Mouse (Mus musculus) kidney, adult 9 months (tissue): Measurements from ENCODE around the gene Npff.

ENCODE experiments used
- DNase-seq: peaks from one replicate; pipeline ENCODE4 v3.0.0; 2022

The Npff gene

GRCm38 (mm10) chr15:102503924-102504782, 20.6 kb downstream of the Npff start:
- no peak for DNase-seq

GRCm38 (mm10) chr15:102503447-102503846, 21.3 kb downstream of the Npff start, which contains the start of gene Gm10337:
Gene Gm10337 (plus strand): TSS chr15:102503722.
- no peak for DNase-seq

GRCm38 (mm10) chr15:102502254-102502840, 22.4 kb downstream of the Npff start:
- DNase-seq, result peak; percentile 47

GRCm38 (mm10) chr15:102501084-102501814, 23.5 kb downstream of the Npff start:
- no peak for DNase-seq

GRCm38 (mm10) chr15:102500479-102500878, 24.3 kb downstream of the Npff start:
- no peak for DNase-seq

- DNase-seq, result no peak
These were observed 24.9 kb downstream of the Npff start for GRCm38 (mm10) chr15:102499851-102500250.

- DNase-seq, result no peak
These were observed 25.4 kb downstream of the Npff start for GRCm38 (mm10) chr15:102499370-102499769.

GRCm38 (mm10) chr15:102498322-102498721, 26.4 kb downstream of the Npff start:
- no peak for DNase-seq

GRCm38 (mm10) chr15:102487664-102488063, 37.1 kb downstream of the Npff start:
- DNase-seq, result no peak

GRCm38 (mm10) chr15:102485853-102486252, 38.9 kb downstream of the Npff start:
- no peak for DNase-seq

- no peak for DNase-seq
These were observed 41.6 kb downstream of the Npff start for GRCm38 (mm10) chr15:102483136-102483535.

- DNase-seq, result no peak
These were observed 50.2 kb downstream of the Npff start for GRCm38 (mm10) chr15:102474520-102474919.
